ENCODE assay signal across 10 mouse cellular contexts in genomic region chr7:84747847-84748246, GRCm38 (mm10).
"Had no signal": no experiment of that assay in that cellular context is flagged by ENCODE, and none has a peak within 500 bp of the region (broad histone marks: within the 10 kb centered on the region; RNA-seq: fewer than 3 reads in every experiment).

No protein-coding gene starts in this region.

- H3K9ac ChIP-seq: limb, embryonic 15.5 days; liver, embryonic 14.5 days; midbrain, embryonic 12.5 days; neural tube, embryonic 13.5 days; stomach, embryonic 15.5 days had no signal

- H3K4me3 ChIP-seq: limb, embryonic 15.5 days; midbrain, embryonic 12.5 days; neural tube, embryonic 13.5 days; stomach, embryonic 15.5 days had no signal

- H3K27me3 ChIP-seq: limb, embryonic 15.5 days; neural tube, embryonic 13.5 days; stomach, embryonic 15.5 days had no signal

- H3K36me3 ChIP-seq: limb, embryonic 15.5 days; midbrain, embryonic 12.5 days; neural tube, embryonic 13.5 days; stomach, embryonic 15.5 days had no signal

- H3K27ac ChIP-seq: limb, embryonic 15.5 days; liver, embryonic 14.5 days; midbrain, embryonic 12.5 days; neural tube, embryonic 13.5 days; stomach, embryonic 15.5 days had no signal

- DNase-seq: kidney, postnatal 10 days; layer of hippocampus, postnatal 36 days; lung, adult 18-20 months; right cerebral cortex, postnatal 14 days; thymus, postnatal 36 days had no signal
